Mouse (Mus musculus) myocyte (in vitro differentiated cells): Measurements from ENCODE around the gene Tmem161a.

Experiments used
- E2F4 ChIP-seq: IDR thresholded peaks from one replicate; pipeline ENCODE4 v1.6.1; 2011; ENCODE audit warnings: mild to moderate bottlenecking, control low read depth, moderate library complexity; ENCODE audit not compliant: insufficient read depth
- POLR2A ChIP-seq: IDR thresholded peaks from one replicate; pipeline ENCODE4 v1.6.1; 2011; ENCODE audit warnings: low read depth, mild to moderate bottlenecking, control low read depth, moderate library complexity; ENCODE audit not compliant: insufficient read length
- TCF12 ChIP-seq: IDR thresholded peaks from one replicate; pipeline ENCODE4 v1.6.1; 2011; ENCODE audit warnings: mild to moderate bottlenecking, control low read depth; ENCODE audit not compliant: poor library complexity, insufficient read depth, severe bottlenecking
- TCF3 ChIP-seq: IDR thresholded peaks from one replicate; pipeline ENCODE4 v1.6.1; 2011; ENCODE audit warnings: low read depth, control low read depth; ENCODE audit not compliant: insufficient read length
- USF1 ChIP-seq: IDR thresholded peaks from one replicate; pipeline ENCODE4 v1.6.1; 2011; ENCODE audit warnings: low read depth, mild to moderate bottlenecking, control low read depth, moderate library complexity

DNA sequence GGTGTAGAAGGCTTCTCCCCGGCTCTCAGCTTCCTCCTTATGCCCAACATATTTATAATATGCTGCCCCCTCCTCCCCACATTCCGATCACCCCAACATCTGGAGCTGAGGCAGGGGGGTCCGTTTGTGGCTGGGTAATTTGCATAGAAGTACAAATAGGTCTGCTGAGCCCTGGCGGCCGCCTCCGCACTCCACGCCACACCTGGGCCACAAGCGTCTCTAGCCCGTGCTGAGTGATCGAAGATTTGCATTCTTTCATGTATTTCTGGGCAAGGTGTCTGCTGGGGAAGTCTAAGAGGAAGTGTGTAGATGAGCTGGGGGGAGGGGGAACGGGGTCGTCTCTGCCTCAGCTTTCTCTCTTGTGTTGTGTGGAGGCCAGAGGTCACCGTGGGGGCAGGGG is 12.1 kb upstream of the Tmem161a start:
- TF ChIP-seq POLR2A, result no peak
- no peak for TF ChIP-seq TCF3
- no peak for TF ChIP-seq TCF12
- TF ChIP-seq E2F4, result no peak
- TF ChIP-seq USF1, result no peak
